Mouse (Mus musculus) lung, postnatal 0 days (tissue): ENCODE results near the gene Iqgap2.

Experiments used
- CTCF ChIP-seq: IDR thresholded peaks from 2 replicates; pipeline ENCODE4 v1.5.1; 2016; ENCODE audit warnings: antibody characterized with exemption, mild to moderate bottlenecking
- EP300 ChIP-seq: IDR thresholded peaks from 2 replicates; pipeline ENCODE4 v1.6.1; 2016; ENCODE audit warnings: antibody characterized with exemption, mild to moderate bottlenecking, control low read depth

DNA sequence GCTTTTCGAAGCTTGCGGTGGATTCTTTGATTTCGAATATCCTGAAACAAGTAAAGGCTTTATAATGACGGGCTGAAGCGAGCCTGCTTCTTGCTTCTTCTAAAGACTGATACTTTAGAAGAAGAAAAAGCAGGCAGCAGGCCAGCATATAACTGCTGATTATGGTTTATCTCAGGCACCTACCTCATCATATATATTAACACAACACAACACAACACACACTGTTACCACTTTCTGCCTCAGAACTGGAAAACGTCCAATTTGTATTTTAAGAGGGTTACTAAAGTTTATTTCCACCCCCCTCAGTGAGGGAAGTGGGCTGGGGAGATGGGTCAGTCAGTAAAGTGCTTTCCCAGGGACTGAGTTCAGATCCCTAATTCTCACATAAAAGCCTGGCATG, 259.6 kb downstream of the Iqgap2 start:
- TF ChIP-seq CTCF: no peak
- no peak for TF ChIP-seq EP300
